Mouse (Mus musculus) frontal cortex, adult (tissue): ENCODE measurements around the gene Tmem156.
"Not testable (repeated sequence)": the region's sequence is repeated elsewhere in the genome, so short reads cannot be mapped to it uniquely, and the experiment has no call there.

Source experiments
- ATAC-seq: cut with Nextera tagmentation; 2 replicates; pipeline ENCODE4 v1.9.2; 2017; ENCODE audit warnings: mild to moderate bottlenecking, moderate library complexity, mixed read lengths; ENCODE audit not compliant: low TSS enrichment

Gene Tmem156

DNA sequence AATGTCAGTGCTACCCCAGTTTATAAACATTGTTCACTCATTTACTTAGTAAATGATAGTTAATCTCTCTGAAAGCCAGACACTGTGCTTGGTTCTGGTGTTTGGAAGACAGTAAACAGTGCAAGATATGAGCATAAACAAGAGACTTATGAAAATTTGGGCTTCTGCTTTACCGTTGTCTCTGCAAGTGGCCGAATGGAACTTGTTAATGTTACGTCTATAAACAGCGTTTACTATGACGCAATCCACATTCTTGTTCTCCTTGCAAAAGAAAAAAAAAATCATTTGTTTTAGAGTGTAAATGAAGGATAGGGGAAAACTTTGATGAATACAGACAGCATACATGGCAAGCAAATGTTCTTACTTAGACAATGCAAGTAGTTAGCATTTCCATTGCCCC, at the start of gene Tmem156:
TSS of gene Tmem156 (minus strand) at position 212 of the 400 bp plus-strand sequence.
- ATAC-seq = no peak

DNA sequence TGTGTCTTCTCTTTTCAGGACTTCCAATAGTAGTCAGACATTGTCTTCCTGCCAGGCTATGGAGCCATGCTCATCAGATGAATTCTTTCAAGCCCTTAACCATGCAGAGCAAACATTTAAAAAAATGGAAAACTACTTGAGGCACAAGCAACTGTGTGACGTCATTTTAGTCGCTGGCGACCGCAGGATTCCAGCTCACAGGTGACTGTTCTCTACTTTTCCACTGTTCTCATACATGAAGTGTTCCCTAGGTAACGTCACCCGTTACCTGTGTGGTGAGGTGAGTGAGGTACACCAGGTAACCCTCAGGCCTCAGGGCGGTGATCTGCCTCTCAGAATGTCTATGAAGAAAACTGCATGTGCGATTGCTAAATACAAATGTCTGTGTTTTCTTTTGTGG, 49.3 kb upstream of the Tmem156 start:
- ATAC-seq = no peak

GRCm38 (mm10) chr5:65137073-65137472, 45.1 kb upstream of the Tmem156 start:
- no peak for ATAC-seq

- ATAC-seq = no peak
These were observed 44.2 kb upstream of the Tmem156 start for GRCm38 (mm10) chr5:65136159-65136558.

- peak; percentile 66 for ATAC-seq
These were observed 39.4 kb upstream of the Tmem156 start for GRCm38 (mm10) chr5:65131211-65131879.

GRCm38 (mm10) chr5:65130528-65131210, 38.7 kb upstream of the Tmem156 start:
- peak; percentile 74 for ATAC-seq

- no peak for ATAC-seq
These were observed 36.5 kb upstream of the Tmem156 start for GRCm38 (mm10) chr5:65128481-65128880.

- ATAC-seq = no peak
These were observed 34.2 kb upstream of the Tmem156 start for GRCm38 (mm10) chr5:65126137-65126536.

DNA sequence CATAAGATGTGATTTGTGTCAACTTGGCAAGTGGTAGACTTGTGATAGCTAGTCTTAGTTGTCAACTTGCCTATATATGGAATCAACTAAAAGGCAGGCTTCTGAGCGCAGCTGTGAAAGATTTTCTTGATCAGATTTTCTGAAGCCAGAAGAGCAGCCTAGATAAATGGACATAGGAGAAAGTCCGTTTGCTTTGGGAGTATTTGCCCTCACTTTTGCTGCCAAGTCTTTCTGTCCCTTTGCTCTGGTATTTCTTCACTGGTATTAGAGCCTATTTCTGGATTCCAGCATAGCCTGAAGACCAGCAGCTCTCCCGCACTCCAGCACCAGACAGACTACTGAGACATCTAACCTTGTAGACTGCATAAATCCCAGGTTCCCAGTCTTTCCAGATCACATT, 30.7 kb upstream of the Tmem156 start:
- no peak for ATAC-seq

GRCm38 (mm10) chr5:65119918-65120317, 28.0 kb upstream of the Tmem156 start:
- ATAC-seq = no peak

- ATAC-seq = no peak
These were observed 27.6 kb upstream of the Tmem156 start for GRCm38 (mm10) chr5:65119495-65119894.

GRCm38 (mm10) chr5:65116789-65117188, 24.9 kb upstream of the Tmem156 start:
- no peak for ATAC-seq

DNA sequence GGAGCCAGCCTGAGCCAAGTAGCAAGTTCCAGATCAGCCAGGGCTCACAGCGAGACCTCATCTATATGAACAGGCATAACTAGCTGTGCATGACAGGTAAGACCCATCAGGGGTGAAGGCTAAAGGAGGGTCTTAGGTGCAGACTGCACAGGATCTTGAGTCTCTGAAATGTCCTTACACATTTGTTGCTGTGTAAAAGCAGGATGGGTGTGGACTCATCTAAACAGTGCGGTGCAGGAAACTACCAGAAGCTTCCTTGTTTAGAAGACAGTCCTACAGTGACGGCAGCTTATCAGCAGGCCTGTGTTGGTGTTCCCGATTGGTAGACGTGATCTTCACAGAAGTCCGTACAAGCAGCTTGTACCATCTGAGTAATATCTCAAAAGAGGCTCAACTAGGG, 21.4 kb upstream of the Tmem156 start:
- ATAC-seq = no peak

DNA sequence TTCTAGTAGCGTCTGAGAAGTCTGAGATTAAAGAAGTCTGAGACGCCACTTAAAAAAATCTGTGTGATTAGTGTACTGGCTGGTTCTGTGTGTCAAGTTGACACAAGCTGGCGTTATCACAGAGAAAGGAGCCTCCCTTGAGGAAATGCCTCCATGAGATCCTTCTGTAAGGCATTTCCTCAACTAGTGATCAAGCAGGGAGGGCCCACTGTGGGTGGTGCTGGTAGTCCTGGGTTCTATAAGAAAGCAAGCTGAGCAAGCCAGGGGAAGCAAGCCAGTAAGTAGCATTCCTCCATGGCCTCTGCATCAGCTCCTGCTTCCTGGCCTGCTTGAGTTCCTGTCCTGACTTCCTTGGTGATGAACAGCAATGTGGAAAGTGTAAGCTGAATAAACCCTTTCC, 20.3 kb upstream of the Tmem156 start:
- ATAC-seq = not testable (repeated sequence)

- no peak; the same call in 1 of the 2 replicates for ATAC-seq
These were observed 16.0 kb upstream of the Tmem156 start for GRCm38 (mm10) chr5:65107773-65108432.

DNA sequence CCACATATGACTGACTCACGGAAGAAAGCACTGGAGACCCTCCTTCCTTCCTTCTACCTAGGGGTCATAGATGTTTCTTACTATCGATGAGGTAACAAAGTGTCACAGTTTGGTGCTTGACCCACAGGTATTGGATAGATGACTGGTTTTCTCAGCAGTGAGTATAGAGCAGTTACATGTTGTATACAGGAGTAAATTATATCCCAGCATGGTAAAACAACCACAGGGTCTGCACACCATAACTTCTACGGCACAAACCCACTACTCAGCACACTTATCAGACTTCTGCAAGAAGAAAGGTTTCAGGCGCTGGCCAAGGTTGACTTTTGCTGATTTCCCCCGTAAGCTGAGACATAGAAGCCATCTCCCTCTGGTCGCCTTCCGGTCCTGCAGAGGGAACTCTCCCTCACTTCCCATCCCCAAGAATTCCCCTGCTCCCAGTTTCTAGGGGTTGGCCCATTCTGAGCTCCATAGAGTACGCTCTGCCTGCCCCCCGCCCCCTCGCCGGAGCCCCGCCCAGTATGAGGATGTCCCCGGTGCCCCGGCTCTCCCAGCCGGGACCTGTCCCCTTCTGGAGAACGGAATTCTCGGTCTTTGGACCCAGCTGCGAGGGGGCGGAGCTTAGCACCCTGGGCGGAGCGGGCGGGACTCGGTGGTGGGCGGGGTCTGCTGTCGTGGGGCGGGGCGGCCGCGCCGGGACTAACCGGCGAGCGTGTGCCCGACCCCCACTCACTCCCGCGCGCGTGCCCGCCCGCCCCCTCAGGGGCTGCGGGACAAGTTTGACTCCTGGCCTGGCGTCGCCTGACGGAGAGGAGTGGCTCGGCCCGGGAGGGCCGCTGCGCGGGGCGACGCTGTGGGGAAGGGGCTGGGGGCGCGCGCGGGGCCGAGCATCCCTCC, 15.2 kb upstream of the Tmem156 start, which contains the start of gene Klhl5:
TSS of gene Klhl5 (plus strand) at position 664 of the 897 bp plus-strand sequence.
- ATAC-seq = peak; percentile 91

GRCm38 (mm10) chr5:65102641-65103042, 10.7 kb upstream of the Tmem156 start:
- no peak for ATAC-seq

- ATAC-seq = no peak
These were observed 10.2 kb upstream of the Tmem156 start for GRCm38 (mm10) chr5:65102026-65102640.

GRCm38 (mm10) chr5:65101621-65102020, 9.7 kb upstream of the Tmem156 start:
- ATAC-seq = no peak

DNA sequence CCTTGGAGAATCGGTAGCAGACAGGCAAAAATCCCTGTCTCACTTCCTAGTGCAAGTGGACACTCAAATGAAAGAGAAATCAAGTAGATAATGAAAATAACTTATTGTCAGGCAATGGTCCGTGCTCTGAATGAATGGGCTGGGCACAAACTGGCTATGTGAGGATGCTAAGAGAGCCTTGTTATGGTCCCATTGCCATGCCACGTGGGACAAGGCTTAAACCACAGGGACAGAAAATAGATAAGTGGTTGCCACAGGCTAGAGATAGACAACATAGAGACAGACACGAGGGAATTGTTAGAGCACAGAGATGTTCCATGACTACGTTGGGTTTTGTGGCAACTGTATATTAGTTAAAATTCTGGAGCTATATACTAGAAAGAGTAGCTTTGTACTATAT, 9.3 kb upstream of the Tmem156 start:
- no peak for ATAC-seq

DNA sequence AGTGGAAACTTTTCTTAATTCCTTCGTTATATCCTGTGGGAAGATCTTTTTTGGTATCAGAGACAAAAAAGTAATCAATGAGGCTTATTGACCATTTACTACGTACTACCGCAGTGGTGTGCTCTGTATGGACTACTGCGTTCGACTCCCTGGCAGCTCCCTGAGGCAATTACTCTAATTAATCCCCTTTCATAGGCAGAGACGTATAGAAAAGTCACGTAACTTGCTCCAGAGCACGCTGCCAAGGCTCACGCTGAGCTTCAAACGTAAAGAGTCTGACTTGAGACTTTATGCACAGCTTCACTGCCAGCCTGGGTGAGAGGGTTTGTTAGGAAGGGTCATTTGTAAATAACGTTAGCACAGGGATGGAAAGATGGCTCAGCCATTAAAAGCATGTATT, 8.1 kb upstream of the Tmem156 start:
- no peak for ATAC-seq
